Mouse (Mus musculus): Measurements from ENCODE around the gene Ralgapb. TPM values are rescaled to one million over a fixed set of nuclear protein-coding genes. Genes with fewer than 3 reads are reported as not detected.

Gene Ralgapb
- polyA plus RNA-seq, 1 experiment from 2014 or later, result 17.8 TPM

- 42% methylated on average over 4 of the region's 4 CpGs for WGBS
- Histone ChIP-seq H3K4me2 (ENCODE audit: low read length) (no peak overlapping the region), H3K9me3 (ENCODE audit: control insufficient read depth, low read length) (no peaks in the 10 kb centered on the region), H3K27ac (replicated peaks in 1 of 2; ENCODE audit: control insufficient read depth in 1 of 2, insufficient read depth in 1 of 2, low read depth in 2 of 2, low read length in 2 of 2) (no peak overlapping the region), H3K36me3 (ENCODE audit: control insufficient read depth, insufficient read depth, low read length) (no peaks in the 10 kb centered on the region), H3K27me3 (ENCODE audit: control insufficient read depth, insufficient read depth, low read length) (peaks cover 9% of the 10 kb centered on the region; the same call in 1 of the 2 replicates), H3K4me1 (ENCODE audit: control insufficient read depth in 2 of 2, insufficient read depth in 2 of 2, low read length in 2 of 2) (no peaks in the 10 kb centered on the region), H3K9ac (ENCODE audit: low read length) (no peak overlapping the region), H3K4me3 (ENCODE audit: control insufficient read depth in 1 of 2, insufficient read depth in 1 of 2, low read depth in 1 of 2, low read length in 2 of 2) (no peak overlapping the region)
- ATAC-seq (ENCODE audit: insufficient number of reproducible peaks, insufficient read depth, low FRiP score, low read depth), result no peak
Measured at GRCm38 (mm10) chr2:158541286-158541685, 131.6 kb downstream of the Ralgapb start.

GRCm38 (mm10) chr2:158545266-158545665 is 135.6 kb downstream of the Ralgapb start:
- H3K4me3 ChIP-seq (ENCODE audit: control insufficient read depth in 1 of 2, insufficient read depth in 1 of 2, low read depth in 1 of 2, low read length in 2 of 2), result no peak overlapping the region
- 61% methylated on average over 2 of the region's 2 CpGs for WGBS
- H3K27ac ChIP-seq (replicated peaks in 1 of 2; ENCODE audit: control insufficient read depth in 1 of 2, insufficient read depth in 1 of 2, low read depth in 2 of 2, low read length in 2 of 2), result no peak overlapping the region
- H3K4me2 ChIP-seq (ENCODE audit: low read length), result no peak overlapping the region
- no peak for ATAC-seq (ENCODE audit: insufficient number of reproducible peaks, insufficient read depth, low FRiP score, low read depth)
- no peak overlapping the region for H3K9ac ChIP-seq (ENCODE audit: low read length)
- no peaks in the 10 kb centered on the region for H3K9me3 ChIP-seq (ENCODE audit: control insufficient read depth, low read length)
- H3K27me3 ChIP-seq (ENCODE audit: control insufficient read depth, insufficient read depth, low read length), result peaks cover 17% of the 10 kb centered on the region
- peaks cover 0 to 2% of the 10 kb centered on the region in 2 experiments; a peak in 1 of 4 replicates for H3K4me1 ChIP-seq (ENCODE audit: control insufficient read depth in 2 of 2, insufficient read depth in 2 of 2, low read length in 2 of 2)
- no peaks in the 10 kb centered on the region for H3K36me3 ChIP-seq (ENCODE audit: control insufficient read depth, insufficient read depth, low read length)

GRCm38 (mm10) chr2:158546751-158547150 is 137.1 kb downstream of the Ralgapb start:
- ATAC-seq (ENCODE audit: insufficient number of reproducible peaks, insufficient read depth, low FRiP score, low read depth), result no peak
- peak overlapping the region; percentile 41 for H3K4me2 ChIP-seq (ENCODE audit: low read length)
- no peak overlapping the region for H3K4me3 ChIP-seq (ENCODE audit: control insufficient read depth in 1 of 2, insufficient read depth in 1 of 2, low read depth in 1 of 2, low read length in 2 of 2)
- H3K9ac ChIP-seq (ENCODE audit: low read length), result no peak overlapping the region
- WGBS, result 5% methylated on average over 17 of the region's 17 CpGs
- peaks cover 0 to 2% of the 10 kb centered on the region in 2 experiments; a peak in 1 of 4 replicates for H3K4me1 ChIP-seq (ENCODE audit: control insufficient read depth in 2 of 2, insufficient read depth in 2 of 2, low read length in 2 of 2)
- H3K9me3 ChIP-seq (ENCODE audit: control insufficient read depth, low read length), result no peaks in the 10 kb centered on the region
- H3K27ac ChIP-seq (replicated peaks in 1 of 2; ENCODE audit: control insufficient read depth in 1 of 2, insufficient read depth in 1 of 2, low read depth in 2 of 2, low read length in 2 of 2), result no peak overlapping the region
- peaks cover 26% of the 10 kb centered on the region for H3K27me3 ChIP-seq (ENCODE audit: control insufficient read depth, insufficient read depth, low read length)
- no peaks in the 10 kb centered on the region for H3K36me3 ChIP-seq (ENCODE audit: control insufficient read depth, insufficient read depth, low read length)

Other genes starting within 250 kb of the Ralgapb start
- 1.2 and 1.3 TPM in 2 replicates for gene D630003M21Rik, start 180.6 kb upstream of the Ralgapb start, polyA plus RNA-seq (2014; fragmentation: Nextera tagmentation; extraction: Ambion mirVana)
- not detected in 2 replicates for gene Bpi, start 151.8 kb upstream of the Ralgapb start, polyA plus RNA-seq (2014; fragmentation: Nextera tagmentation; extraction: Ambion mirVana)
- 18.0 and 19.6 TPM in 2 replicates for gene Lbp, start 103.4 kb upstream of the Ralgapb start, polyA plus RNA-seq (2014; fragmentation: Nextera tagmentation; extraction: Ambion mirVana)
- 0.23 and 0.45 TPM in 2 replicates for gene Snhg11, start 34.2 kb upstream of the Ralgapb start, polyA plus RNA-seq (2014; fragmentation: Nextera tagmentation; extraction: Ambion mirVana)
- gene Adig, start 92.8 kb downstream of the Ralgapb start, polyA plus RNA-seq (2014; fragmentation: Nextera tagmentation; extraction: Ambion mirVana), result not detected in 2 replicates
- 0.15 TPM in 1 of 2 replicates, not detected in the other for gene Arhgap40, start 102.9 kb downstream of the Ralgapb start, polyA plus RNA-seq (2014; fragmentation: Nextera tagmentation; extraction: Ambion mirVana)
- not detected in 2 replicates for gene Slc32a1, start 200.9 kb downstream of the Ralgapb start, polyA plus RNA-seq (2014; fragmentation: Nextera tagmentation; extraction: Ambion mirVana)
- 7.9 and 8.6 TPM in 2 replicates for gene Actr5, start 215.0 kb downstream of the Ralgapb start, polyA plus RNA-seq (2014; fragmentation: Nextera tagmentation; extraction: Ambion mirVana)

All from heart, embryonic 14.5 days (tissue).